Mouse (Mus musculus): Measurements from ENCODE around the gene Ppfia4.

- TF ChIP-seq POLR2A (IDR thresholded peaks at IDR 0.05; ENCODE audit: insufficient read length, low read depth): no peak
- TF ChIP-seq MAX (IDR thresholded peaks at IDR 0.05; ENCODE audit: low read depth): no peak
- TF ChIP-seq CEBPB (IDR thresholded peaks at IDR 0.05; ENCODE audit: insufficient read depth, poor library complexity, severe bottlenecking): no peak
- no peak for TF ChIP-seq SRF (IDR thresholded peaks at IDR 0.05; ENCODE audit: control insufficient read depth, insufficient read length, low read depth)
- TF ChIP-seq USF1 (IDR thresholded peaks at IDR 0.05; ENCODE audit: low read depth): no peak
- TF ChIP-seq POLR2AphosphoS2 (IDR thresholded peaks at IDR 0.05; ENCODE audit: insufficient read length, low read depth): no peak
- TF ChIP-seq TCF12 (IDR thresholded peaks at IDR 0.05; ENCODE audit: insufficient read depth, poor library complexity, severe bottlenecking): no peak
- TF ChIP-seq TCF3 (IDR thresholded peaks at IDR 0.05; ENCODE audit: insufficient read length, low read depth): no peak
- no peak for TF ChIP-seq E2F4 (IDR thresholded peaks at IDR 0.05; ENCODE audit: insufficient read depth)
Observed at GRCm38 (mm10) chr1:134353326-134353725, 20.6 kb upstream of the Ppfia4 start.
